Mouse (Mus musculus) CH12.LX (cell line): ENCODE measurements around the gene Atg16l2. TPM values are rescaled to one million over a fixed set of nuclear protein-coding genes. Genes with fewer than 3 reads are reported as not detected.

Source experiments
- DNase-seq: peaks from one replicate; pipeline ENCODE4 v3.0.0-alpha.2; 2013; ENCODE audit errors: extremely low read depth
- H3K27ac ChIP-seq: 2 replicates; pipeline ENCODE4 v1.5.1; 2012; ENCODE audit warnings: low read depth, mild to moderate bottlenecking, control low read depth, moderate library complexity; ENCODE audit not compliant: insufficient read depth
- H3K27me3 ChIP-seq: replicated peaks from 2 replicates; pipeline ENCODE3; 2012; ENCODE audit warnings: inconsistent platforms
- H3K36me3 ChIP-seq, 2 experiments: replicated peaks in 1 of 2; 2 replicates each; pipeline versions ENCODE3 to v1.6.1; 2012; ENCODE audit warnings: inconsistent platforms in 1 of 2, low read length in 1 of 2, mild to moderate bottlenecking in 1 of 2, mixed read lengths in 1 of 2, moderate library complexity in 1 of 2; ENCODE audit not compliant: control insufficient read depth in 1 of 2, insufficient read depth in 1 of 2
- H3K4me1 ChIP-seq, 2 experiments: 2 replicates each; pipeline ENCODE4 v1.6.1; 2012; ENCODE audit warnings: inconsistent platforms in 1 of 2, moderate library complexity in 1 of 2; ENCODE audit not compliant: insufficient read depth in 2 of 2, control insufficient read depth in 1 of 2
- H3K4me2 ChIP-seq: 2 replicates; pipeline ENCODE4 v1.6.1; 2012; ENCODE audit warnings: low read depth, mild to moderate bottlenecking, control low read depth; ENCODE audit not compliant: poor library complexity, insufficient read depth, severe bottlenecking
- H3K4me3 ChIP-seq, 3 experiments: fragments of 150-350 bp in 1 of 3; sonication (generic) in 1 of 3; replicated peaks in 1 of 3; 2 replicates each; pipeline versions ENCODE3 to v1.5.1; 2011 to 2012; ENCODE audit warnings: low read depth in 2 of 3, low read length in 2 of 3, mild to moderate bottlenecking in 2 of 3, moderate library complexity in 2 of 3, control low read depth in 1 of 3, improper control_type of control experiment in 1 of 3, inconsistent platforms in 1 of 3, mixed read lengths in 1 of 3; ENCODE audit not compliant: poor library complexity in 1 of 3
- H3K79me2 ChIP-seq: replicated peaks from 2 replicates; pipeline ENCODE4 v1.6.1; 2012; ENCODE audit warnings: mild to moderate bottlenecking, moderate library complexity; ENCODE audit not compliant: control insufficient read depth, poor library complexity, insufficient read depth, severe bottlenecking; ENCODE audit errors: extremely low read depth
- H3K9ac ChIP-seq: 2 replicates; pipeline ENCODE4 v1.6.1; 2012; ENCODE audit warnings: low read depth, mild to moderate bottlenecking, control low read depth, moderate library complexity; ENCODE audit not compliant: insufficient read depth
- H3K9me3 ChIP-seq: replicated peaks from 2 replicates; pipeline ENCODE3; 2012; ENCODE audit warnings: low read length, inconsistent platforms, mixed read lengths
- BHLHE40 ChIP-seq: IDR thresholded peaks from 2 replicates; pipeline ENCODE4 v1.6.1; 2011; ENCODE audit warnings: mild to moderate bottlenecking, low read depth, low read length, improper control_type of control experiment
- CHD2 ChIP-seq: IDR thresholded peaks from 2 replicates; pipeline ENCODE4 v1.6.1; 2011; ENCODE audit warnings: low read length, improper control_type of control experiment
- E2F4 ChIP-seq: IDR thresholded peaks from 2 replicates; pipeline ENCODE4 v1.6.1; 2011; ENCODE audit warnings: low read depth, low read length, improper control_type of control experiment; ENCODE audit not compliant: insufficient replicate concordance
- EP300 ChIP-seq: IDR thresholded peaks from 2 replicates; pipeline ENCODE4 v1.6.1; 2011; ENCODE audit warnings: low read length, improper control_type of control experiment
- GABPA ChIP-seq: IDR thresholded peaks from 2 replicates; pipeline ENCODE4 v1.6.1; 2012; ENCODE audit warnings: low read depth, low read length, improper control_type of control experiment, inconsistent platforms; ENCODE audit not compliant: insufficient replicate concordance
- HCFC1 ChIP-seq: IDR thresholded peaks from 2 replicates; pipeline ENCODE4 v1.6.1; 2012; ENCODE audit warnings: low read depth, mild to moderate bottlenecking, inconsistent platforms, low read length, improper control_type of control experiment
- JUN ChIP-seq: IDR thresholded peaks from 2 replicates; pipeline ENCODE4 v1.6.1; 2011; ENCODE audit warnings: low read depth, mild to moderate bottlenecking, low read length, improper control_type of control experiment, moderate library complexity; ENCODE audit not compliant: insufficient read depth
- JUND ChIP-seq: conservative IDR thresholded peaks from 2 replicates; pipeline ENCODE4 v1.6.1; 2011; ENCODE audit warnings: low read depth, low read length, improper control_type of control experiment
- MAX ChIP-seq: IDR thresholded peaks from 2 replicates; pipeline ENCODE4 v1.6.1; 2011; ENCODE audit warnings: low read length, improper control_type of control experiment
- MAZ ChIP-seq: IDR thresholded peaks from 2 replicates; pipeline ENCODE4 v1.6.1; 2012; ENCODE audit warnings: low read depth, mild to moderate bottlenecking, inconsistent platforms, low read length, improper control_type of control experiment, moderate library complexity
- MEF2A ChIP-seq: IDR thresholded peaks from 2 replicates; pipeline ENCODE4 v1.6.1; 2014; ENCODE audit warnings: low read depth, mild to moderate bottlenecking, inconsistent platforms, low read length, improper control_type of control experiment, borderline replicate concordance
- MXI1 ChIP-seq: IDR thresholded peaks from 2 replicates; pipeline ENCODE4 v1.6.1; 2011; ENCODE audit warnings: mild to moderate bottlenecking, low read depth, low read length, improper control_type of control experiment
- MYC ChIP-seq: IDR thresholded peaks from 2 replicates; pipeline ENCODE4 v1.6.1; 2011; ENCODE audit warnings: low read depth, mild to moderate bottlenecking, improper control_type of control experiment, low read length
- NELFE ChIP-seq: IDR thresholded peaks from 2 replicates; pipeline ENCODE4 v1.6.1; 2011; ENCODE audit warnings: low read depth, low read length, improper control_type of control experiment
- POLR2A ChIP-seq: IDR thresholded peaks from 2 replicates; pipeline ENCODE4 v1.6.1; 2011; ENCODE audit warnings: low read depth, mild to moderate bottlenecking, improper control_type of control experiment, low read length
- POLR2AphosphoS2 ChIP-seq: IDR thresholded peaks from 2 replicates; pipeline ENCODE4 v1.6.1; 2011; ENCODE audit warnings: low read depth, low read length, improper control_type of control experiment
- RAD21 ChIP-seq: IDR thresholded peaks from 2 replicates; pipeline ENCODE4 v1.6.1; 2011; ENCODE audit warnings: low read depth, mild to moderate bottlenecking, low read length, improper control_type of control experiment, moderate library complexity
- RCOR1 ChIP-seq: conservative IDR thresholded peaks from 2 replicates; pipeline ENCODE4 v1.6.1; 2012; ENCODE audit warnings: low read depth, mild to moderate bottlenecking, inconsistent platforms, low read length, improper control_type of control experiment
- SIN3A ChIP-seq: IDR thresholded peaks from 2 replicates; pipeline ENCODE4 v1.6.1; 2012; ENCODE audit warnings: low read length, improper control_type of control experiment, inconsistent platforms
- SMC3 ChIP-seq: IDR thresholded peaks from 2 replicates; pipeline ENCODE4 v1.6.1; 2011; ENCODE audit warnings: low read depth, low read length, improper control_type of control experiment
- TBP ChIP-seq: conservative IDR thresholded peaks from 2 replicates; pipeline ENCODE4 v1.6.1; 2011; ENCODE audit warnings: low read depth, low read length, improper control_type of control experiment
- TCF12 ChIP-seq: IDR thresholded peaks from 2 replicates; pipeline ENCODE4 v1.6.1; 2014; ENCODE audit warnings: low read depth, mild to moderate bottlenecking, inconsistent platforms, low read length, improper control_type of control experiment
- UBTF ChIP-seq: IDR thresholded peaks from 2 replicates; pipeline ENCODE4 v1.6.1; 2012; ENCODE audit warnings: low read depth, mild to moderate bottlenecking, inconsistent platforms, low read length, improper control_type of control experiment, moderate library complexity
- ZC3H11A ChIP-seq: IDR thresholded peaks from 2 replicates; pipeline ENCODE4 v1.6.1; 2012; ENCODE audit warnings: low read depth, mild to moderate bottlenecking, inconsistent platforms, low read length, improper control_type of control experiment
- ZKSCAN1 ChIP-seq: IDR thresholded peaks from 2 replicates; pipeline ENCODE4 v1.6.1; 2012; ENCODE audit warnings: low read depth, inconsistent platforms, low read length, improper control_type of control experiment, borderline replicate concordance
- ZMIZ1 ChIP-seq: IDR thresholded peaks from 2 replicates; pipeline ENCODE4 v1.6.1; 2012; ENCODE audit warnings: low read depth, mild to moderate bottlenecking, inconsistent platforms, low read length, improper control_type of control experiment
- ZNF384 ChIP-seq: IDR thresholded peaks from 2 replicates; pipeline ENCODE4 v1.6.1; 2012; ENCODE audit warnings: low read depth, low read length, improper control_type of control experiment, inconsistent platforms
- dilution Hi-C: fragments of 300-500 bp; cut with MboI; formaldehyde crosslinking; loops from 2 replicates; pipeline ENCODE4 v1.14.3; 2020; ENCODE audit warnings: low sequenced_read_pairs; ENCODE audit not compliant: extremely low pct_unique_long_range_greater_than_20kb, extremely low pct_ligation_motif_present
- in situ Hi-C: fragments of 300-500 bp; cut with MboI; formaldehyde crosslinking; loops from 3 replicates; pipeline ENCODE4 v1.14.3; 2019; ENCODE audit warnings: low sequenced_read_pairs, low pct_ligation_motif_present, low pct_unique_long_range_greater_than_20kb, mixed read lengths
- polyA plus RNA-seq: library from polyadenylated mRNA; unstranded; fragments of >175 nt; gene quantifications from 2 replicates; pipeline ENCODE4 v1.2.1, GENCODE M21; 2012; ENCODE audit warnings: low read depth; ENCODE audit not compliant: insufficient read length
- total RNA-seq, 2 experiments: library from RNA; depleted of rRNA; stranded (reverse); fragments of 300-350 nt in 1 of 2; fragments of >200 nt in 1 of 2; gene quantifications; 2 replicates each; pipeline ENCODE4 v1.2.3; 2012 to 2014

Atg16l2 gene
- total and polyA plus RNA-seq, 3 experiments, result 12.7 to 43.8 (median 15.4) TPM

GRCm38 (mm10) chr7:101343135-101343534 is 41.1 kb upstream of the Atg16l2 start:
- no peaks in the 10 kb centered on the region for H3K27me3 ChIP-seq
- no peaks in the 10 kb centered on the region for H3K79me2 ChIP-seq
- no peaks in the 10 kb centered on the region for H3K9me3 ChIP-seq
- DNase-seq, result no peak
- H3K36me3 ChIP-seq, result peaks cover 0 to 5% of the 10 kb centered on the region in 2 experiments
- in situ Hi-C loops (no loop called here), dilution Hi-C loops (no loop called here)
- H3K4me2 ChIP-seq, result no peak overlapping the region
- no peak for TF ChIP-seq POLR2A
- H3K4me3 ChIP-seq, result no peak overlapping the region
- H3K9ac ChIP-seq, result no peak overlapping the region
- H3K4me1 ChIP-seq, result peaks cover 18 to 55% of the 10 kb centered on the region in 2 experiments
- no peak overlapping the region for H3K27ac ChIP-seq

DNA sequence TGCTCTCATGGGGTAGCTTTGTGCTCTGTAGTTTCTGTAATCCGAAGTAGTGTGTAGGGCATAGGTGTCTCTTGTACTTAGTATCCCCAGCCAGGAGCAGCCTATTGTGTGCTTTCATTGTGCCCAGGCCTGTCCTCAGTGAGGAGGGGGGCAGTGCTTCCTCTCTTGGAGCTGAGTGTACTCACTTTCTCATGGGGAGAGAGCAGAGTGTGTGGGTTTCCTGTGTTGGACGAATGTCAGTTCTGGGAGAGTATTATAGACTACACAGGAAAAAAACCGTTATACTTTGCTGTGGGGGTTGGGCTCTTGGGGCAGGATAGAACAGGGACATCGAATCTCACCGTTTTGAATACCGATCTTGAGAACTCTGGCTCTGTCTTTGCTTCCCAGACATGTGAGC is 39.4 kb upstream of the Atg16l2 start:
- in situ Hi-C loops (no loop called here), dilution Hi-C loops (no loop called here)
- Histone ChIP-seq H3K4me1 (peaks cover 18 to 43% of the 10 kb centered on the region in 2 experiments), H3K36me3 (peaks cover 0 to 5% of the 10 kb centered on the region in 2 experiments), H3K9me3 (no peaks in the 10 kb centered on the region), H3K27me3 (no peaks in the 10 kb centered on the region), H3K9ac (no peak overlapping the region), H3K27ac (no peak overlapping the region), H3K4me2 (no peak overlapping the region), H3K79me2 (no peaks in the 10 kb centered on the region), H3K4me3 (no peak overlapping the region)
- no peak for TF ChIP-seq UBTF
- TF ChIP-seq ZNF384, result no peak
- no peak for TF ChIP-seq RAD21
- TF ChIP-seq GABPA, result no peak
- no peak for TF ChIP-seq MAX
- no peak for TF ChIP-seq JUN
- no peak for TF ChIP-seq RCOR1
- no peak for TF ChIP-seq BHLHE40
- no peak for TF ChIP-seq NELFE
- no peak for TF ChIP-seq SMC3
- TF ChIP-seq MYC, result no peak
- TF ChIP-seq TBP, result no peak
- no peak for TF ChIP-seq ZC3H11A
- no peak for TF ChIP-seq SIN3A
- no peak for TF ChIP-seq MAZ
- no peak for TF ChIP-seq CHD2
- no peak for DNase-seq

GRCm38 (mm10) chr7:101337401-101337800 is 35.4 kb upstream of the Atg16l2 start:
- in situ Hi-C loops, result no loop called here
- H3K4me1 ChIP-seq, result peaks cover 4 to 22% of the 10 kb centered on the region in 2 experiments; a peak in 3 of 4 replicates
- dilution Hi-C loops, result no loop called here

More at GRCm38 (mm10) chr7:101337401-101337800, 35.4 kb upstream of the Atg16l2 start:
- Histone ChIP-seq H3K9ac (no peak overlapping the region), H3K27me3 (no peaks in the 10 kb centered on the region), H3K79me2 (no peaks in the 10 kb centered on the region), H3K9me3 (no peaks in the 10 kb centered on the region), H3K4me2 (no peak overlapping the region), H3K4me3 (no peak overlapping the region), H3K36me3 (no peaks in the 10 kb centered on the region), H3K27ac (no peak overlapping the region)
- TF ChIP-seq RAD21, result no peak
- no peak for TF ChIP-seq EP300
- TF ChIP-seq HCFC1, result no peak
- TF ChIP-seq MEF2A, result no peak
- no peak for TF ChIP-seq BHLHE40
- TF ChIP-seq MXI1, result no peak
- TF ChIP-seq CHD2, result no peak
- TF ChIP-seq GABPA, result no peak
- TF ChIP-seq RCOR1, result no peak
- no peak for TF ChIP-seq ZNF384
- TF ChIP-seq ZMIZ1, result no peak
- TF ChIP-seq POLR2AphosphoS2, result no peak
- no peak for TF ChIP-seq NELFE
- TF ChIP-seq SMC3, result no peak
- TF ChIP-seq ZKSCAN1, result no peak
- TF ChIP-seq TCF12, result no peak
- no peak for TF ChIP-seq JUND
- TF ChIP-seq MYC, result no peak
- no peak for TF ChIP-seq E2F4
- DNase-seq, result no peak
